Mouse (Mus musculus) hindbrain, embryonic 10.5 days (tissue): ENCODE results near the gene Brip1. TPM values are rescaled to one million over a fixed set of nuclear protein-coding genes. Genes with fewer than 3 reads are reported as not detected.

Experiments
- DNase-seq: peaks from one replicate; pipeline ENCODE4 v3.0.0-alpha.2; 2017; ENCODE audit warnings: low spot score
- H3K27ac ChIP-seq: fragments of 300-500 bp; sonication (generic); 2 replicates; pipeline ENCODE4 v1.5.1; 2016; ENCODE audit warnings: mild to moderate bottlenecking, moderate library complexity
- H3K27me3 ChIP-seq: fragments of 300-500 bp; sonication (generic); 2 replicates; pipeline ENCODE4 v1.6.1; 2016; ENCODE audit warnings: mild to moderate bottlenecking; ENCODE audit not compliant: poor library complexity, insufficient read depth, severe bottlenecking
- H3K36me3 ChIP-seq: fragments of 300-500 bp; sonication (generic); 2 replicates; pipeline ENCODE4 v1.6.1; 2016; ENCODE audit warnings: mild to moderate bottlenecking, moderate library complexity
- H3K4me1 ChIP-seq: fragments of 300-500 bp; sonication (generic); replicated peaks from 2 replicates; pipeline ENCODE4 v1.6.1; 2016; ENCODE audit warnings: mild to moderate bottlenecking
- H3K4me3 ChIP-seq: fragments of 300-500 bp; sonication (generic); 2 replicates; pipeline ENCODE4 v1.5.1; 2016; ENCODE audit warnings: mild to moderate bottlenecking, moderate library complexity
- H3K9me3 ChIP-seq: fragments of 300-500 bp; sonication (generic); 2 replicates; pipeline ENCODE4 v1.6.1; 2016; ENCODE audit warnings: mild to moderate bottlenecking, moderate library complexity
- WGBS: fragments of 180-500 bp; shearing (Covaris S2); methylation state at CpG from one replicate; pipeline ENCODE4 v1.1.7; 2016; 5-methylcytosine and 5-hydroxymethylcytosine counted together
- polyA plus RNA-seq: library from polyadenylated mRNA; unstranded; fragments of >200 nt; fragmentation: Nextera tagmentation; extraction: Ambion mirVana; gene quantifications from 2 replicates; pipeline ENCODE4 v1.2.1, GENCODE M21; 2016

Brip1 gene
- polyA plus RNA-seq, 1 experiment from 2014 or later: 8.7 TPM

GRCm38 (mm10) chr11:86099341-86099740 is 101.7 kb downstream of the Brip1 start:
- Histone ChIP-seq H3K9me3 (peaks cover 8% of the 10 kb centered on the region), H3K4me3 (no peak overlapping the region), H3K4me1 (no peaks in the 10 kb centered on the region), H3K27me3 (no peaks in the 10 kb centered on the region), H3K27ac (no peak overlapping the region), H3K36me3 (peaks cover 22% of the 10 kb centered on the region)
- 77% methylated on average over 2 of the region's 2 CpGs for WGBS
- DNase-seq: no peak

GRCm38 (mm10) chr11:86088815-86089214 is 112.2 kb downstream of the Brip1 start:
- no peak overlapping the region for H3K4me3 ChIP-seq
- no peaks in the 10 kb centered on the region for H3K36me3 ChIP-seq
- no peaks in the 10 kb centered on the region for H3K4me1 ChIP-seq
- DNase-seq: no peak
- no peaks in the 10 kb centered on the region for H3K9me3 ChIP-seq
- no peaks in the 10 kb centered on the region for H3K27me3 ChIP-seq
- H3K27ac ChIP-seq: no peak overlapping the region

- no peak overlapping the region for H3K27ac ChIP-seq
- no peaks in the 10 kb centered on the region for H3K9me3 ChIP-seq
- H3K4me1 ChIP-seq: no peaks in the 10 kb centered on the region
- no peaks in the 10 kb centered on the region for H3K36me3 ChIP-seq
- 87% methylated on average over 4 of the region's 4 CpGs for WGBS
- no peaks in the 10 kb centered on the region for H3K27me3 ChIP-seq
- no peak for DNase-seq
- H3K4me3 ChIP-seq: no peak overlapping the region
Measured at GRCm38 (mm10) chr11:86084522-86084921, 116.5 kb downstream of the Brip1 start.

- 92% methylated on average over 8 of the region's 8 CpGs for WGBS
- H3K27ac ChIP-seq: no peak overlapping the region
- peaks cover 26% of the 10 kb centered on the region for H3K36me3 ChIP-seq
Measured at GRCm38 (mm10) chr11:86078025-86078424, 123.0 kb downstream of the Brip1 start.

GRCm38 (mm10) chr11:86076966-86077365 is 124.0 kb downstream of the Brip1 start:
- DNase-seq: no peak
- Histone ChIP-seq H3K27me3 (no peaks in the 10 kb centered on the region), H3K9me3 (no peaks in the 10 kb centered on the region), H3K36me3 (peaks cover 28% of the 10 kb centered on the region), H3K4me3 (no peak overlapping the region), H3K27ac (no peak overlapping the region), H3K4me1 (no peaks in the 10 kb centered on the region)
- WGBS: 90% methylated on average over 7 of the region's 7 CpGs

More at GRCm38 (mm10) chr11:86078025-86078424, 123.0 kb downstream of the Brip1 start:
- Histone ChIP-seq H3K27me3 (no peaks in the 10 kb centered on the region), H3K4me3 (no peak overlapping the region), H3K4me1 (no peaks in the 10 kb centered on the region), H3K9me3 (no peaks in the 10 kb centered on the region)
- DNase-seq: no peak

GRCm38 (mm10) chr11:86076403-86076802 is 124.6 kb downstream of the Brip1 start:
- H3K27me3 ChIP-seq: no peaks in the 10 kb centered on the region
- H3K4me1 ChIP-seq: no peaks in the 10 kb centered on the region
- H3K27ac ChIP-seq: no peak overlapping the region
- H3K36me3 ChIP-seq: peaks cover 32% of the 10 kb centered on the region
- H3K4me3 ChIP-seq: no peak overlapping the region
- DNase-seq: no peak
- H3K9me3 ChIP-seq: no peaks in the 10 kb centered on the region
- WGBS: 91% methylated on average over 5 of the region's 5 CpGs

- Histone ChIP-seq H3K4me3 (no peak overlapping the region), H3K9me3 (no peaks in the 10 kb centered on the region), H3K4me1 (no peaks in the 10 kb centered on the region), H3K36me3 (peaks cover 32% of the 10 kb centered on the region), H3K27me3 (no peaks in the 10 kb centered on the region), H3K27ac (no peak overlapping the region)
- 82% methylated on average over 1 of the region's 1 CpGs for WGBS
- no peak for DNase-seq
Measured at GRCm38 (mm10) chr11:86075371-86075770, 125.6 kb downstream of the Brip1 start.

GRCm38 (mm10) chr11:86068651-86069050 is 132.3 kb downstream of the Brip1 start:
- 74% methylated on average over 6 of the region's 6 CpGs for WGBS
- no peak for DNase-seq
- Histone ChIP-seq H3K4me1 (no peaks in the 10 kb centered on the region), H3K27ac (no peak overlapping the region), H3K27me3 (no peaks in the 10 kb centered on the region), H3K4me3 (no peak overlapping the region), H3K9me3 (no peaks in the 10 kb centered on the region), H3K36me3 (peaks cover 21% of the 10 kb centered on the region)

- 78% methylated on average over 8 of the region's 8 CpGs for WGBS
Measured at GRCm38 (mm10) chr11:86067154-86067553, 133.8 kb downstream of the Brip1 start.

GRCm38 (mm10) chr11:86064881-86065280 is 136.1 kb downstream of the Brip1 start:
- Histone ChIP-seq H3K36me3 (peaks cover 23% of the 10 kb centered on the region; the same call in 1 of the 2 replicates), H3K27ac (no peak overlapping the region), H3K9me3 (no peaks in the 10 kb centered on the region), H3K4me3 (no peak overlapping the region), H3K4me1 (no peaks in the 10 kb centered on the region), H3K27me3 (no peaks in the 10 kb centered on the region)
- DNase-seq: no peak
- WGBS: 90% methylated on average over 5 of the region's 5 CpGs

More at GRCm38 (mm10) chr11:86067154-86067553, 133.8 kb downstream of the Brip1 start:
- H3K36me3 ChIP-seq: peaks cover 22% of the 10 kb centered on the region
- no peak for DNase-seq
- no peak overlapping the region for H3K4me3 ChIP-seq
- no peaks in the 10 kb centered on the region for H3K27me3 ChIP-seq
- no peaks in the 10 kb centered on the region for H3K9me3 ChIP-seq
- H3K27ac ChIP-seq: no peak overlapping the region
- no peaks in the 10 kb centered on the region for H3K4me1 ChIP-seq

- no peaks in the 10 kb centered on the region for H3K27me3 ChIP-seq
- no peak overlapping the region for H3K4me3 ChIP-seq
- no peak for DNase-seq
- WGBS: 89% methylated on average over 8 of the region's 8 CpGs
- no peaks in the 10 kb centered on the region for H3K4me1 ChIP-seq
- peaks cover 23% of the 10 kb centered on the region; the same call in 1 of the 2 replicates for H3K36me3 ChIP-seq
- H3K27ac ChIP-seq: no peak overlapping the region
- H3K9me3 ChIP-seq: no peaks in the 10 kb centered on the region
Measured at GRCm38 (mm10) chr11:86061243-86061642, 139.8 kb downstream of the Brip1 start.

GRCm38 (mm10) chr11:86059123-86059522 is 141.9 kb downstream of the Brip1 start:
- Histone ChIP-seq H3K9me3 (no peaks in the 10 kb centered on the region), H3K36me3 (peaks cover 17% of the 10 kb centered on the region; the same call in 1 of the 2 replicates), H3K27ac (no peak overlapping the region), H3K4me1 (no peaks in the 10 kb centered on the region), H3K4me3 (no peak overlapping the region), H3K27me3 (no peaks in the 10 kb centered on the region)
- WGBS: 90% methylated on average over 4 of the region's 4 CpGs
- no peak for DNase-seq

- H3K27me3 ChIP-seq: no peaks in the 10 kb centered on the region
- DNase-seq: no peak
Measured at GRCm38 (mm10) chr11:86055806-86056205, 145.2 kb downstream of the Brip1 start.

GRCm38 (mm10) chr11:86051383-86051782 is 149.6 kb downstream of the Brip1 start:
- Histone ChIP-seq H3K9me3 (no peaks in the 10 kb centered on the region), H3K4me1 (peaks cover 10% of the 10 kb centered on the region), H3K36me3 (no peaks in the 10 kb centered on the region), H3K4me3 (0 out of 2 replicates have a peak overlapping the region, but pooled peaks have one; percentile 6), H3K27ac (peak overlapping the region; percentile 64; the same call in 1 of the 2 replicates), H3K27me3 (no peaks in the 10 kb centered on the region)
- 30% methylated on average over 6 of the region's 6 CpGs for WGBS
- peak; percentile 54 for DNase-seq

More at GRCm38 (mm10) chr11:86055806-86056205, 145.2 kb downstream of the Brip1 start:
- H3K27ac ChIP-seq: no peak overlapping the region
- no peak overlapping the region for H3K4me3 ChIP-seq
- H3K4me1 ChIP-seq: peaks cover 10% of the 10 kb centered on the region
- H3K36me3 ChIP-seq: no peaks in the 10 kb centered on the region
- WGBS: 70% methylated on average over 7 of the region's 7 CpGs
- no peaks in the 10 kb centered on the region for H3K9me3 ChIP-seq
